Mouse (Mus musculus): ENCODE measurements around the gene Atp5g3.

Gene Atp5g3

DNA sequence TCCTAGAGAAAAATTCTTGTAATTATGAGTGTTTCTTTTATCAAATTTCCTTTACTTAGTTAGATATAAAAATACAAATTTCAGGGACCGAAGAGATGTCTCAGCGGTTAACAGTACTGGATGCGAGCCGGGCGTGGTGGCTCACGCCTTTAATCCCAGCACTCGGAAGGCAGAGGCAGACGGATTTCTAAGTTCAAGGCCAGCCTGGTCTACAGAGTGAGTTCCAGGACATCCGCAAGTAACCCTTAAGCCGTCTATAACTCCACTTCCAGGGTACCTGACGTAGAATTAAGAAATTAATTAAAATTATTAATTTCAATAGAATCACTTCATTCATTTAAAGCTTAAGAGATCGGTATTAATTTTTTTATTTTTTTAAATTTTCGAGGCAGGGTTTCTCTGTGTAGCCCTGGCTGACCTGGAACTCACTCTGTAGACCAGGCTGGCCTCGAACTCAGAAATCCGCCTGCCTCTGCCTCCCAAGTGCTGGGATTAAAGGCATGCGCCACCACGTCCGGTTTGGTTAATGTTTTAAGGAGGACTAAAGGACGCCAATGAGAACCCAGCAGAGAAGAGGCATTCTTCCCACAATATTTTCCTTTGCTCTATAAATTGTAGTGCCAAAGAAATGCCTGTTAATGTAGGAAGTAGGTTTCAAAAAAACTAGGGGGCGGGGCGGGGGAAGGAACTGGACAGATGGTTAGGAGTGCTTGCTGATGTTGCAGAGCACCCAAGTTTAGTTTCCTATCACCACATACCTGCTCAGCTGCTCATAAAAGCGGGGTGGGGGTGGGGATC is 17.5 kb downstream of the Atp5g3 start:
- DNase-seq = peak; percentile 22 to 37

DNA sequence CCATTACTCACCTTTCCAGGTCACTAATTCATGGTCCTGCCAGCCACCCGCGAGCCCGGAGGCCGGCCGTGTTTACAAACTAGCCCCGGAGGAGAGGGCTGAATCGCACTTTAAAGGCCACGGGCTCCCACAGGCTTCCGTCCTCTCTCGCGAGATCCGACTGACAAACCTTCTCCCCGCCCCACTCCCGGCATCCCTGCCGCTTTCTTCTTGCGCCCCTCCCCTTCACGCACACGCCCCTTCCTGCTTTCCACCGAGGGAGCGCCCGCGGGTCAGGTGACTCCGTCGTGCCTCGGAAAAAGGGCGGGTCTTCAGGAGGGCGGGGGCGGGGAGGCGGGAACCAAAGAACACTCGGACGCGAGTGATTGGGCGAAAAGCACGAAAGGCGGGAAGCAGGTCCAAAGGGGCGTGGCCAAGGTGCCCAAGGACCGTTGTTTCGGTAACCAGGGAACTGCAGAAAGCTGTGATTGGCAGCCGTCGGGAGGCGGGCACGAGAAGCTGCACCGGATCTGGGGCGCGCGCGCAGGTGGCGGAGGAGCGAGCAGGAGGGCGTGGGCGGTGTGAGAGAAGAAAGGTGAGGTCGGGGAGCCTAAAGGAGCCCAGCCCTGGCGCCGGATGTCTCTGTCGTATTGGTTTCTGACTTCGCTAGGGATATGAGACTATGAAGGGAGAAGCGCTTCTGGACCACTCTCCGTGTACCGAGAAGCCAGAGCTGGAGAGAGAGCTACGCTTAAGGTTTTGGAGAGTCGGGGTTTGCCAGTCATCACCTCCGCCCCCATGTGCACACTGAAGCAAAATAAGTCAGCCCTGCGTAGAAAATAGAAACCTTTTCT is 18.4 kb downstream of the Atp5g3 start, which contains the start of gene Atf2:
Atf2 (minus strand) TSS at position 176 of the 833 bp plus-strand sequence.
- DNase-seq = peak; percentile 98 to 100

DNA sequence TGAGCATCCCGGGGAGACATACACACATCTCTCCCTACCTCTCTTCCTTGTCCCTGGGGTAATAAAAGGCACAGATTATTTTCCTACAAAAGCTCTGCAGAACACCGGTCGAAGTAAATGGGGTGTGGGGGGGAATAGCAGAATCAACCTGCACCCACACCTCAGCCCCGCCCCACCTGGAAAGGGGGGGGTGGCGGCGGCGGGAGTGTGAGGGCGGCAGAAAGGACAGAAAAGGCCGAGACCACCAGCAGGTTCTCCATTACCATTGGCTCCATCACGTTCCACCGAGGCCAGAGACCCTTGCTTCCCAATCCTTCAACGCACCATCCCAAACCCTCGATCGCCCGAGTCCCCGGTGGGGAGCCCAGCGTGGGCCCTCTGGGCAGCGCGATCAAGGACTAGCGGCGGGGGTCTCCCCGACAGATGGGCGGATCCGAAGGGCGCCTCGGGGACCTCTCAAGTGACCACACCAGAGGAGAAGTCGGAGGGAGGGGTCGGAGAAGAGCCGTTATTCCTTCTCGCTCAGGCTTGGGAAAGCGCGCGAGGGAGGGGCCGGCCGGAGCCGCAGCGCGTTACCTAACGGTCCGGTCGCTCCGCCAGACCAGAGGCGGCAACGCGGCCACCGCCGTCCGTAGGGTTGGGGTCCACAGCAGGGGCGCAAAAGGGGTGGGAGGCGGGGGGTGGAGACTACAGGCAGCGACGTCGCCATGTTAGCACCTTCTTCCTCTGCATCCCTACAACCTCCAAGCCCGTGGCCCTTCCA is 19.2 kb downstream of the Atp5g3 start:
- DNase-seq = peak in 1 of 2 experiments; percentile 75

DNA sequence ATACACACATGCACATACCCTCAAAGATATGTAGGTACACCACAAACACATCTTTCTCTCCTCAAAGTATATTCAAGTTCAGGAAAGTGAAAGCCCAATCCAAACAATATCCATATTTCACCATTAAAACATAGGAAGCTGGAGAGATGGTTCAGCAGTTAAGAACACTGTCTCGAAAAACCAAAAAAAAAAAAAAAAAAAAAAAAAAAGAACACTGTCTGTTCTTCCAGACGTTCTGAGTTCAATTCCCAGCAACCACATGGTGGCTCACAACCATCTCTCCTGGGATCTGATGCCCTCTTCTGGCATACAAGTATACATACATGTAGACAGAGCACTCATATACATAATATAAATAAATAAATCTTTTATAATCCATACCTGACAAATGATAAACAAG is 25.1 kb downstream of the Atp5g3 start:
- DNase-seq = no peak

DNA sequence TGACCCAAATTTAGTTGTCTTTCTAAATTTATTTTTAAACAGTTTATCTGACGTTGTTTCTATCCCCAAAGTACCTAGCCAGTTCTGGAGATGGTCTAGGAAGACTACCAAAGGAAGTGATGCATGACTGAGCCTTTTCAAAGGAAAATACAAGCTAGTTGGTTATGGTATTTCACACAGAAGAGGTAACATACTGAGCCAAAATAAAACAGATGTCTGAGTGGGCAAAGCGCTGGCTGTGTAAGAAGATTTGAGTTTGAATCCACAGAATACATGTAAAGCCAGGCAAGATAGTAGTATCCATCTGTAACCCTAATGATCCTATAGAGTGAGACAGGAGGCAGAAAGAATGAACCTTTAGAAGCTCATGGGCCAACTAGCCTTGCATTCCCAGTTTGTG is 33.2 kb downstream of the Atp5g3 start:
- DNase-seq = no peak

DNA sequence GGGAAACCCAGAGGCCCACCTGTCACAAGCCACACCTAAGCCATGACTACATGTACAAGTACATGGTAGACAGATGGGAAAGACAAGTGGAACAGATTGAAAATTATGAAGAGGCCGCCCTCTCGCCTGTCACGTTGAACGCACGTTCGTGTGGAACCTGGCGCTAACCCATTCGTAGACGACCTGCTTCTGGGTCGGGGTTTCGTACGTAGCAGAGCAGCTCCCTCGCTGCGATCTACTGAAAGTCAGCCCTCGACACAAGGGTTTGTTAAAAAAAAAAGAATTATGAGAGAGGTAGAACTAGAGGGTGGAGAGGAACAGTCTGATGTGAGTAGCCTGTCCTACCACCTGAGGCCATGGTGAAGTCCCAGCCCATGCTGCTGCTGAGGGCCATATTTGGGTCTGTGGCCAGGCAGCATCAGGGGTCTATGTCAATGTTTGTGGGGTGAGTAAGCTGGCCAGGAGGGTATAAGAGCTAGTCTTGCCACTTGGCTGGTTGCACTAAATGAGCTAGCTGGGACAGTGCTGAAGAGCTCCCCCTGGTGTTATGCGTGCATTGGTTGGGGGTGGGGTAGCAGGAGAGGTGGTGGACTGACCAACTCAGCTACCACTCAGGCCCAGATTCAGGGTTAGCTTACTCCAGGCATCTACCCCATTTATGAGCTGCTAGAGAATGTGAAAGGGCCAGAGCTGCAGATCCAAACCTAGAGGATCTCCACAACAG is 43.2 kb downstream of the Atp5g3 start:
- DNase-seq = peak; percentile 42 to 54

DNA sequence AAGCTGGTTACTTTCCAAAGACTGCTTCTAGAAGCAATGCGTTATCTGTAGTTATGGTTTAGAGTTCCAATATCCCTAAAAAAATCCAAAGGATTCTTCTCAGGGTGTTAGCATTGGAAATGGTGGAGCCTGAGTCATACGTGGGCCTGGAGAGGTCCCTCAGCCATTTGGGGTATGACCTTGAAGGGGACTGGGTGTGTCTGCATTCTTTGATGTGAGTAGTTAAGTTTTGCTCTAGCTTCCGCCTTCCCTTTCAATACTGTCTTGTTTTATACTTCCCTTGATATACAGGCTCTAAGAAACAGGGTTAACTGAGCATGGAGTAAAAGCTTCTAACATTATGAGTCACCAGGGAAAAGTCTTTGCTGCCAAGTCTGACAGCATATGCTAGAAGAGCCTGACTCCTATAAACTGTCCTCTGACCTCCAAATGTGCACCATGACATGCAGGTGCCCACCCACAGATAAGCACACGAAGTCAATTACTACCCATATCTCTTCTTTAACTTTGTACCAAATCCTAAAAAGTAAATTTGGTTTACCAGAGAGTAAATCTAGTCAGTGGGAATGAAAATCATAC is 51.0 kb downstream of the Atp5g3 start:
- DNase-seq = peak in 1 of 2 experiments; percentile 9
